Mouse (Mus musculus): Measurements from ENCODE around the gene Hsd17b13. TPM values are rescaled to one million over a fixed set of nuclear protein-coding genes. Genes with fewer than 3 reads are reported as not detected.

The Hsd17b13 gene
- polyA plus RNA-seq, 1 experiment from 2014 or later: 0.45 TPM

- no peak overlapping the region for H3K27ac ChIP-seq (replicated peaks)
- peak overlapping the region; percentile 72 for H3K4me2 ChIP-seq (replicated peaks)
- peaks cover 8% of the 10 kb centered on the region; the same call in 1 of the 2 replicates for H3K4me1 ChIP-seq
- H3K27me3 ChIP-seq: no peaks in the 10 kb centered on the region
- H3K4me3 ChIP-seq (replicated peaks): peak overlapping the region; percentile 87
- no peak overlapping the region for H3K9ac ChIP-seq
- no peaks in the 10 kb centered on the region for H3K36me3 ChIP-seq
- H3K9me3 ChIP-seq (replicated peaks): no peaks in the 10 kb centered on the region
- no peak for ATAC-seq (ENCODE audit: insufficient number of reproducible peaks, low FRiP score, low TSS enrichment, low read depth)
- WGBS: 8% methylated on average over 8 of the region's 9 CpGs
Observed at GRCm38 (mm10) chr5:103910156-103910555, 67.1 kb downstream of the Hsd17b13 start.

- 50% methylated on average over 3 of the region's 3 CpGs for WGBS
- Histone ChIP-seq H3K36me3 (no peaks in the 10 kb centered on the region), H3K27me3 (no peaks in the 10 kb centered on the region), H3K9me3 (replicated peaks) (no peaks in the 10 kb centered on the region), H3K9ac (no peak overlapping the region), H3K4me2 (replicated peaks) (0 out of 2 replicates have a peak overlapping the region, but pooled peaks have one; percentile 72), H3K27ac (replicated peaks) (0 out of 2 replicates have a peak overlapping the region, but pooled peaks have one; percentile 58), H3K4me3 (replicated peaks) (no peak overlapping the region), H3K4me1 (peaks cover 8% of the 10 kb centered on the region; the same call in 1 of the 2 replicates)
- no peak for ATAC-seq (ENCODE audit: insufficient number of reproducible peaks, low FRiP score, low TSS enrichment, low read depth)
Observed at GRCm38 (mm10) chr5:103909466-103909865, 67.7 kb downstream of the Hsd17b13 start.

- 38% methylated on average over 7 of the region's 7 CpGs for WGBS
- Histone ChIP-seq H3K9me3 (replicated peaks) (no peaks in the 10 kb centered on the region), H3K4me2 (replicated peaks) (no peak overlapping the region)
Observed at GRCm38 (mm10) chr5:103908851-103909250, 68.4 kb downstream of the Hsd17b13 start.

GRCm38 (mm10) chr5:103907844-103908243 is 69.4 kb downstream of the Hsd17b13 start:
- no peak overlapping the region for H3K9ac ChIP-seq
- no peak for ATAC-seq (ENCODE audit: insufficient number of reproducible peaks, low FRiP score, low TSS enrichment, low read depth)
- H3K9me3 ChIP-seq (replicated peaks): no peaks in the 10 kb centered on the region
- 76% methylated on average over 4 of the region's 4 CpGs for WGBS
- H3K4me1 ChIP-seq: peaks cover 8% of the 10 kb centered on the region; the same call in 1 of the 2 replicates
- H3K4me3 ChIP-seq (replicated peaks): no peak overlapping the region
- no peaks in the 10 kb centered on the region for H3K36me3 ChIP-seq
- H3K27ac ChIP-seq (replicated peaks): no peak overlapping the region
- H3K4me2 ChIP-seq (replicated peaks): no peak overlapping the region
- no peaks in the 10 kb centered on the region for H3K27me3 ChIP-seq

More at GRCm38 (mm10) chr5:103908851-103909250, 68.4 kb downstream of the Hsd17b13 start:
- H3K27me3 ChIP-seq: no peaks in the 10 kb centered on the region
- no peak overlapping the region for H3K4me3 ChIP-seq (replicated peaks)
- H3K4me1 ChIP-seq: peaks cover 8% of the 10 kb centered on the region; the same call in 1 of the 2 replicates
- no peak overlapping the region for H3K27ac ChIP-seq (replicated peaks)
- no peak overlapping the region for H3K9ac ChIP-seq
- no peaks in the 10 kb centered on the region for H3K36me3 ChIP-seq
- no peak for ATAC-seq (ENCODE audit: insufficient number of reproducible peaks, low FRiP score, low TSS enrichment, low read depth)

GRCm38 (mm10) chr5:103906173-103906572 is 71.0 kb downstream of the Hsd17b13 start:
- H3K4me2 ChIP-seq (replicated peaks): no peak overlapping the region
- 89% methylated on average over 6 of the region's 6 CpGs for WGBS
- ATAC-seq (ENCODE audit: insufficient number of reproducible peaks, low FRiP score, low TSS enrichment, low read depth): no peak
- H3K4me3 ChIP-seq (replicated peaks): no peak overlapping the region
- H3K9me3 ChIP-seq (replicated peaks): no peaks in the 10 kb centered on the region
- H3K36me3 ChIP-seq: no peaks in the 10 kb centered on the region
- no peak overlapping the region for H3K9ac ChIP-seq
- no peak overlapping the region for H3K27ac ChIP-seq (replicated peaks)
- H3K4me1 ChIP-seq: peaks cover 8% of the 10 kb centered on the region; the same call in 1 of the 2 replicates
- H3K27me3 ChIP-seq: no peaks in the 10 kb centered on the region

Other genes with a start within 250 kb of the Hsd17b13 start
- 17.2 and 18.2 TPM in 2 replicates for gene Klhl8, start 66.2 kb downstream of the Hsd17b13 start, polyA plus RNA-seq (2015; fragmentation: Nextera tagmentation; extraction: Ambion mirVana)
- gene Hsd17b11, start 44.5 kb upstream of the Hsd17b13 start, polyA plus RNA-seq (2015; fragmentation: Nextera tagmentation; extraction: Ambion mirVana): 3.8 and 4.0 TPM in 2 replicates
- gene Nudt9, start 68.9 kb upstream of the Hsd17b13 start, polyA plus RNA-seq (2015; fragmentation: Nextera tagmentation; extraction: Ambion mirVana): 58.9 and 62.7 TPM in 2 replicates
- gene Gm17660, start 100.2 kb upstream of the Hsd17b13 start, polyA plus RNA-seq (2015; fragmentation: Nextera tagmentation; extraction: Ambion mirVana): 0.35 TPM in 1 of 2 replicates, not detected in the other
- gene Sparcl1, start 136.3 kb upstream of the Hsd17b13 start, polyA plus RNA-seq (2015; fragmentation: Nextera tagmentation; extraction: Ambion mirVana): 107 and 117 TPM in 2 replicates
- 0.04 TPM in 1 of 2 replicates, not detected in the other for gene Dspp, start 193.3 kb upstream of the Hsd17b13 start, polyA plus RNA-seq (2015; fragmentation: Nextera tagmentation; extraction: Ambion mirVana)
- gene Dmp1, start 225.2 kb upstream of the Hsd17b13 start, polyA plus RNA-seq (2015; fragmentation: Nextera tagmentation; extraction: Ambion mirVana): 27.4 and 33.7 TPM in 2 replicates

Measured in embryonic facial prominence, embryonic 15.5 days (tissue).